Mouse (Mus musculus) midbrain, embryonic 14.5 days (tissue): ENCODE results near the gene Adcy9. TPM values are rescaled to one million over a fixed set of nuclear protein-coding genes. Genes with fewer than 3 reads are reported as not detected.

Experiments used
- ATAC-seq: fragments of 200-750 bp; cut with Nextera tagmentation; 2 replicates; pipeline ENCODE4 v1.8.0; 2017; ENCODE audit warnings: moderate number of reproducible peaks, moderate library complexity; ENCODE audit not compliant: low FRiP score, low TSS enrichment
- DNase-seq: peaks from one replicate; pipeline ENCODE4 v3.0.0-alpha.2; 2015
- H3K27ac ChIP-seq: fragments of 300-500 bp; sonication (generic); replicated peaks from 2 replicates; pipeline ENCODE4 v1.5.1; 2014; ENCODE audit warnings: mild to moderate bottlenecking, low read depth, low read length, moderate library complexity
- H3K27me3 ChIP-seq: fragments of 300-500 bp; sonication (generic); 2 replicates; pipeline ENCODE4 v1.6.1; 2014; ENCODE audit warnings: low read length, control low read depth, mixed read lengths; ENCODE audit not compliant: control insufficient read depth, insufficient read depth
- H3K36me3 ChIP-seq: fragments of 300-500 bp; sonication (generic); 2 replicates; pipeline ENCODE4 v1.6.1; 2014; ENCODE audit warnings: low read length, control low read depth; ENCODE audit not compliant: control insufficient read depth, insufficient read depth
- H3K4me1 ChIP-seq: fragments of 300-500 bp; sonication (generic); 2 replicates; pipeline ENCODE4 v1.6.1; 2014; ENCODE audit warnings: mild to moderate bottlenecking, antibody characterized with exemption, low read length, control low read depth; ENCODE audit not compliant: control insufficient read depth, insufficient read depth
- H3K4me2 ChIP-seq: fragments of 300-500 bp; sonication (generic); 2 replicates; pipeline ENCODE4 v1.6.1; 2014; ENCODE audit warnings: mild to moderate bottlenecking, low read length, moderate library complexity
- H3K4me3 ChIP-seq: fragments of 300-500 bp; sonication (generic); replicated peaks from 2 replicates; pipeline ENCODE4 v1.5.1; 2014; ENCODE audit warnings: low read depth, low read length
- H3K9ac ChIP-seq: fragments of 300-500 bp; sonication (generic); replicated peaks from 2 replicates; pipeline ENCODE4 v1.6.1; 2014; ENCODE audit warnings: mild to moderate bottlenecking, low read length, moderate library complexity
- H3K9me3 ChIP-seq: fragments of 300-500 bp; sonication (generic); 2 replicates; pipeline ENCODE4 v1.6.1; 2016; ENCODE audit warnings: low read length, control low read depth, mixed read lengths; ENCODE audit not compliant: control insufficient read depth
- WGBS: fragments of 180-500 bp; shearing (Covaris S2); extraction: QIAGEN DNeasy Blood & Tissue Kit; methylation state at CpG from one replicate; pipeline ENCODE4 v1.1.7; 2014; 5-methylcytosine and 5-hydroxymethylcytosine counted together
- polyA plus RNA-seq: library from polyadenylated mRNA; unstranded; fragments of >200 nt; fragmentation: Nextera tagmentation; extraction: Ambion mirVana; gene quantifications from 2 replicates; pipeline ENCODE4 v1.2.1, GENCODE M21; 2014

The Adcy9 gene
- polyA plus RNA-seq, 1 experiment from 2014 or later = 5.3 TPM

- no peak for ATAC-seq
- Histone ChIP-seq H3K4me1 (no peaks in the 10 kb centered on the region), H3K4me3 (no peak overlapping the region), H3K27me3 (no peaks in the 10 kb centered on the region), H3K9me3 (no peaks in the 10 kb centered on the region), H3K27ac (no peak overlapping the region), H3K4me2 (no peak overlapping the region), H3K9ac (no peak overlapping the region), H3K36me3 (no peaks in the 10 kb centered on the region)
- DNase-seq = no peak
- 94% methylated on average over 2 of the region's 2 CpGs for WGBS
Observed at GRCm38 (mm10) chr16:4333371-4333770, 86.9 kb downstream of the Adcy9 start.

DNA sequence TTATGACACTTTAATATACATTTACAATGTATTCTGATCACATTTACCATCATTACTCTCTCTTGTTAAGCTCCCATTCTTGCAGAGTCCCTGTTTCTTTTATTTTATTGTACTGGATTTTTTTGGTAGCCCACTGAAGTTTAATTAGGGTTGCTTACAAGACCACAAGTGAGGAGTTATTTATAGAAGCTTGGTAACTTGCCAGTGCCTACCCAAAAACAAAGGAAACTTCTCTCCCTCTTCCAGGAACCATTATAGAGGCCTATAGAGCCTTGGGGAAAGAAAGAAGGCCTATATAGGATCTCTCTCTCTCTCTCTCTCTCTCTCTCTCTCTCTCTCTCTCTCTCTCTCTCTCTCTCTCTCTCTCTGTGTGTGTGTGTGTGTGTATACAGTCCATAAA lies 93.2 kb downstream of the Adcy9 start:
- ATAC-seq (no peak), DNase-seq (no peak)
- no peaks in the 10 kb centered on the region for H3K36me3 ChIP-seq
- no peak overlapping the region for H3K27ac ChIP-seq
- H3K27me3 ChIP-seq = no peaks in the 10 kb centered on the region
- no peak overlapping the region for H3K4me3 ChIP-seq
- H3K9me3 ChIP-seq = no peaks in the 10 kb centered on the region
- no peak overlapping the region for H3K4me2 ChIP-seq
- no peak overlapping the region for H3K9ac ChIP-seq
- no peaks in the 10 kb centered on the region for H3K4me1 ChIP-seq

- WGBS = 90% methylated on average over 2 of the region's 2 CpGs
- H3K27me3 ChIP-seq = no peaks in the 10 kb centered on the region
- no peak overlapping the region for H3K4me2 ChIP-seq
- H3K4me3 ChIP-seq = no peak overlapping the region
- H3K9ac ChIP-seq = no peak overlapping the region
- ATAC-seq (no peak), DNase-seq (no peak)
- no peak overlapping the region for H3K27ac ChIP-seq
- no peaks in the 10 kb centered on the region for H3K4me1 ChIP-seq
- H3K36me3 ChIP-seq = no peaks in the 10 kb centered on the region
- H3K9me3 ChIP-seq = no peaks in the 10 kb centered on the region
Observed at GRCm38 (mm10) chr16:4325801-4326200, 94.5 kb downstream of the Adcy9 start.

DNA sequence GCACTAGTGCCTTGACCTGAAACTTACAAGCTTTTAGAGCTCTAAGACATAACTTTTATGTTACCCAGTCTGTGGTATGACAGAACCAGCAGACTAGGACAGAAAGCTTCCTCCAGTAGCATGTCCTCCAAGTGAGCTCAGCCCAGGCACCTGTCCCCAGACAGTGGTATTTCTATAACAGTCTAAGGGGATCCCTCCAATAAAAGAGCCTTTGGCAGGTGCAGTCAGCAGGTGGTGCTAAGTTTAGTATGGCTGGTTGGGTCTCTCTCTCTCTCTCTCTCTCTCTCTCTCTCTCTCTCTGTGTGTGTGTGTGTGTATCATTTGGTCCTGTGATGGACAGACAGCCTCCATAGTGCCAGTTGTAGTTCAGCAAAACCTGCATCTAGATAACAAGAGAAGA lies 95.3 kb downstream of the Adcy9 start:
- Histone ChIP-seq H3K27me3 (no peaks in the 10 kb centered on the region), H3K27ac (no peak overlapping the region), H3K4me2 (no peak overlapping the region), H3K4me3 (no peak overlapping the region), H3K4me1 (no peaks in the 10 kb centered on the region), H3K36me3 (no peaks in the 10 kb centered on the region), H3K9ac (no peak overlapping the region), H3K9me3 (no peaks in the 10 kb centered on the region)
- no peak for ATAC-seq
- DNase-seq = no peak

DNA sequence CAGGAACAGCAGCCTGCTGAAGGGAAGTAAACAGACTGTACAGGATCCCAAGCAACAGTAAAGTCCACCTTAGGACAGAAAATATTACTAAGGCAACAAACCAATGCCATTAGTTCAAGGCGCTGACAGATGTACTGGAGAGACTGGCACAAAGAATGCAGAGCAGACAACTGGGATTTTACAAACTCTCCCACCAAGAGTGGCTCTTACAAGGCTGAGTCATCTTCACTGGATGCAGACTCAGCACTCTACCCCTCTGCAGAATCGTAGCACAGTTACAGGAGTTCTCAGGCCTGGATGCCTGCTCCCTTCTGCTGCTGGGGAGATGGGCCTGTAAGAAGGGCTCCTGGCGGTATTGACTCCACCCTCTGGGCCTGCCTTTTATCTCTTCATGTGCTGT lies 99.4 kb downstream of the Adcy9 start:
- Histone ChIP-seq H3K4me3 (no peak overlapping the region), H3K36me3 (no peaks in the 10 kb centered on the region), H3K27me3 (no peaks in the 10 kb centered on the region), H3K27ac (no peak overlapping the region), H3K4me2 (no peak overlapping the region), H3K9ac (no peak overlapping the region), H3K9me3 (no peaks in the 10 kb centered on the region), H3K4me1 (no peaks in the 10 kb centered on the region)
- ATAC-seq (no peak), DNase-seq (no peak)
- WGBS = 78% methylated on average over 3 of the region's 3 CpGs

DNA sequence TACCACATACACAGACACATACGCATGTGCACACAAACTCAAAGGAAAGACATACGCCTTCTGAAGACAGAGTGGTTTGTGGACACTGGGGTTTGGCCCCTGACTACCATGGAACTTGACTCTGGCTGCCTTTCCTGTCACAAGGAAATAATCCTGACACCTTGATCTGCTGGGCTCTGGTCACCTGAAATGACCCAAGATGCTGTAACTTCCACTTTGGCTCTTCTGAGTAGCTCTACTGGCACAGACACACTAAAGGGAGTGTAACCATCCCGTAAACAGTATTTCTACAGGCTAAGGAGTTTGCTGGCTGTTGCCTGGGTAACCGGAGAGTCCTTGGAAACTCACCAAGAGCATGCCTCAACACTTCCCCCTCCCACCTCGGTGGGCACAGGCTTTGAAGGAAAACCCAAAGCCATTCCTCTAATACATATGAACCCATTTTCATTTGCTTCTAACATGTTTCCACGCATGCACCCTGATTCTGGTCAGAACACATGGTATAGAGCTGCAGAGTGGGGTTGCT lies 102.2 kb downstream of the Adcy9 start:
- peak; percentile 58 for DNase-seq
- ATAC-seq = no peak

DNA sequence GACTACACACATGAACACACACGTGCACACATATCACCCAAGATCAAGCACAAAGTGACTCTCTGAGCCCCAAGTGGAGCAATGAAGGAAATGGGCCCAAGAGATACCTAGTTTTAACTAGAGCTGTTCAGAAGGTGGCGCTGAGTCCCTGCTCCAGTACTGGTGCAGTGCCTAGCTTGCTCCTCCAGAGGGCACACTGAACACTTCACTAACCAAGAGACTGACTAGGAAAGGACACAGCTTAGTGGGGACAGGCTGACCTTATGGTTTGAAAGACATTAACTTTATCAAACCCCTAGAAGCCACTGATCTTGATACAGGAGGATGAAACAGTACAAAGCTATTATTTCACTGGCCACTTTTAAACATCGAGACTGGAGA lies 104.2 kb downstream of the Adcy9 start:
- no peak overlapping the region for H3K4me3 ChIP-seq
- 34% methylated on average over 3 of the region's 3 CpGs for WGBS
- ATAC-seq = no peak; the same call in 1 of the 2 replicates

More for the DNA sequence above, 102.2 kb downstream of the Adcy9 start:
- H3K36me3 ChIP-seq = no peaks in the 10 kb centered on the region
- no peak overlapping the region for H3K4me2 ChIP-seq
- WGBS = 66% methylated on average over 6 of the region's 6 CpGs
- no peak overlapping the region for H3K27ac ChIP-seq
- no peak overlapping the region for H3K9ac ChIP-seq
- H3K4me3 ChIP-seq = no peak overlapping the region
- no peaks in the 10 kb centered on the region for H3K27me3 ChIP-seq
- H3K4me1 ChIP-seq = no peaks in the 10 kb centered on the region
- H3K9me3 ChIP-seq = no peaks in the 10 kb centered on the region

GRCm38 (mm10) chr16:4315352-4316093 lies 104.8 kb downstream of the Adcy9 start:
- H3K9ac ChIP-seq = no peak overlapping the region
- no peaks in the 10 kb centered on the region for H3K4me1 ChIP-seq
- H3K9me3 ChIP-seq = no peaks in the 10 kb centered on the region
- no peaks in the 10 kb centered on the region for H3K36me3 ChIP-seq
- no peaks in the 10 kb centered on the region for H3K27me3 ChIP-seq
- 73% methylated on average over 2 of the region's 2 CpGs for WGBS
- H3K4me2 ChIP-seq = no peak overlapping the region
- DNase-seq = no peak
- no peak for ATAC-seq
- no peak overlapping the region for H3K4me3 ChIP-seq
- H3K27ac ChIP-seq = no peak overlapping the region

More for the DNA sequence above, 104.2 kb downstream of the Adcy9 start:
- Histone ChIP-seq H3K9me3 (no peaks in the 10 kb centered on the region), H3K9ac (no peak overlapping the region), H3K36me3 (no peaks in the 10 kb centered on the region), H3K27ac (no peak overlapping the region), H3K4me2 (no peak overlapping the region), H3K27me3 (no peaks in the 10 kb centered on the region), H3K4me1 (no peaks in the 10 kb centered on the region)
- DNase-seq = peak; percentile 85

GRCm38 (mm10) chr16:4314891-4315290 lies 105.4 kb downstream of the Adcy9 start:
- WGBS = 85% methylated on average over 4 of the region's 4 CpGs
- Histone ChIP-seq H3K27ac (no peak overlapping the region), H3K9ac (no peak overlapping the region), H3K36me3 (no peaks in the 10 kb centered on the region), H3K4me3 (no peak overlapping the region), H3K4me2 (no peak overlapping the region), H3K4me1 (no peaks in the 10 kb centered on the region), H3K27me3 (no peaks in the 10 kb centered on the region), H3K9me3 (no peaks in the 10 kb centered on the region)
- DNase-seq = no peak
- ATAC-seq = no peak
